In the genomic region with DNA sequence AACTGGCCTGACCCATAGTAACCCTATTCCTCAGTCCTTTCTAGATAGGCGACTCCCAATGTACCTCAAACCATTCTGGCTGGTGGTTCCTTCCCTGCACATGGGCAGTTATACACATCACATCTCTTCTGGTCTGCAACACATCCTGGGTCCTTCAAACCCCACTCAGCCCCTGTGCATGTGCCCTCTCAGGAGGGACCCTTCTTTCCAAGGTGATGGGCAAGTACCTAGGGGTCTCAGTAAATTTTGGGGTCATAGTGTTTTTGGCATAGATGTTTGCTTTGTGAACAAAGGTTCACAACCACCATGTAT, we compare ENCODE assay signal across 9 mouse cellular contexts. TPM values are rescaled to one million over a fixed set of nuclear protein-coding genes. Genes with fewer than 3 reads are reported as not detected.
A peak's percentile ranks its signal among the peaks of the same experiment; 100 is the strongest.
DNase-seq lines count a peak whose midpoint lies in the region; ATAC-seq and TF ChIP-seq lines count a peak whose summit lies in the region.
"Had no signal": no experiment of that assay in that cellular context is flagged by ENCODE, and none has a peak within 500 bp of the region (broad histone marks: within the 10 kb centered on the region; RNA-seq: fewer than 3 reads in every experiment).

No protein-coding gene starts in this region.

- H3K9ac ChIP-seq in intestine, embryonic 16.5 days (ENCODE audit: low read depth, low read length) = no peak overlapping the region
- H3K9ac ChIP-seq in intestine, postnatal 0 days (ENCODE audit: low read depth, low read length) = no peak overlapping the region
- H3K9ac ChIP-seq in midbrain, embryonic 12.5 days (replicated peaks) = no peak overlapping the region
- no peak overlapping the region for H3K9ac ChIP-seq in hindbrain, postnatal 0 days (replicated peaks; ENCODE audit: low read length)
- no peak overlapping the region for H3K9ac ChIP-seq in neural tube, embryonic 13.5 days

- no peaks in the 10 kb centered on the region for H3K9me3 ChIP-seq in intestine, embryonic 16.5 days (ENCODE audit: control insufficient read depth, low read length)
- H3K9me3 ChIP-seq in intestine, postnatal 0 days (ENCODE audit: control insufficient read depth) = no peaks in the 10 kb centered on the region
- no peaks in the 10 kb centered on the region for H3K9me3 ChIP-seq in midbrain, embryonic 12.5 days
- H3K9me3 ChIP-seq in midbrain, embryonic 10.5 days (replicated peaks) = no peaks in the 10 kb centered on the region
- no peaks in the 10 kb centered on the region for H3K9me3 ChIP-seq in hindbrain, postnatal 0 days (ENCODE audit: low read length)
- no peaks in the 10 kb centered on the region for H3K9me3 ChIP-seq in neural tube, embryonic 13.5 days

- no peak overlapping the region for H3K4me3 ChIP-seq in intestine, embryonic 16.5 days (ENCODE audit: low read length)
- H3K4me3 ChIP-seq in intestine, postnatal 0 days (ENCODE audit: low read depth, low read length) = no peak overlapping the region
- no peak overlapping the region for H3K4me3 ChIP-seq in midbrain, embryonic 12.5 days
- H3K4me3 ChIP-seq in midbrain, embryonic 10.5 days = no peak overlapping the region
- H3K4me3 ChIP-seq in hindbrain, postnatal 0 days (ENCODE audit: low read length) = no peak overlapping the region
- no peak overlapping the region for H3K4me3 ChIP-seq in neural tube, embryonic 13.5 days
- H3K4me3 ChIP-seq: erythroblast, embryonic 14.5 days had no signal

- 0% methylated on average over 1 of the region's 1 CpGs for WGBS in intestine, embryonic 16.5 days
- 0% methylated on average over 1 of the region's 1 CpGs for WGBS in intestine, postnatal 0 days
- WGBS in midbrain, embryonic 12.5 days = 7% methylated on average over 1 of the region's 1 CpGs
- WGBS in midbrain, embryonic 10.5 days = 4% methylated on average over 1 of the region's 1 CpGs
- WGBS in hindbrain, postnatal 0 days = 4% methylated on average over 1 of the region's 1 CpGs
- WGBS in neural tube, embryonic 13.5 days = 4% methylated on average over 1 of the region's 1 CpGs

- DNase-seq in midbrain, embryonic 10.5 days (ENCODE audit: low spot score) = no peak
- no peak for DNase-seq in hindbrain, postnatal 0 days (ENCODE audit: low spot score)
- no peak for DNase-seq in gastrocnemius, postnatal 10 days
- DNase-seq in adrenal gland, adult 18-20 months (ENCODE audit: low spot score in 2 of 2) = no peak

- peak; percentile 44; the same call in 1 of the 2 replicates for ATAC-seq in intestine, embryonic 16.5 days
- ATAC-seq in intestine, postnatal 0 days = no peak
- ATAC-seq in midbrain, embryonic 12.5 days (ENCODE audit: low FRiP score, low read depth) = peak; percentile 55
- peak; percentile 61 for ATAC-seq in hindbrain, postnatal 0 days
- ATAC-seq in neural tube, embryonic 13.5 days (ENCODE audit: low read depth) = peak; percentile 52; the same call in 1 of the 2 replicates

- no peak overlapping the region for H3K4me2 ChIP-seq in intestine, embryonic 16.5 days (ENCODE audit: low read depth, low read length)
- no peak overlapping the region for H3K4me2 ChIP-seq in intestine, postnatal 0 days (replicated peaks; ENCODE audit: low read depth)
- H3K4me2 ChIP-seq in midbrain, embryonic 12.5 days (replicated peaks) = no peak overlapping the region
- no peak overlapping the region for H3K4me2 ChIP-seq in hindbrain, postnatal 0 days (ENCODE audit: low read depth, low read length)
- no peak overlapping the region for H3K4me2 ChIP-seq in neural tube, embryonic 13.5 days

- H3K36me3 ChIP-seq in intestine, embryonic 16.5 days (ENCODE audit: control insufficient read depth, insufficient read depth, low read length) = no peaks in the 10 kb centered on the region
- no peaks in the 10 kb centered on the region for H3K36me3 ChIP-seq in intestine, postnatal 0 days (ENCODE audit: control insufficient read depth, insufficient read depth)
- H3K36me3 ChIP-seq in midbrain, embryonic 12.5 days = no peaks in the 10 kb centered on the region
- H3K36me3 ChIP-seq in midbrain, embryonic 10.5 days = no peaks in the 10 kb centered on the region
- H3K36me3 ChIP-seq in hindbrain, postnatal 0 days (ENCODE audit: insufficient read depth, low read length) = no peaks in the 10 kb centered on the region
- H3K36me3 ChIP-seq in neural tube, embryonic 13.5 days = no peaks in the 10 kb centered on the region

- H3K4me1 ChIP-seq in intestine, embryonic 16.5 days (ENCODE audit: control insufficient read depth, insufficient read depth, low read length) = no peaks in the 10 kb centered on the region
- no peaks in the 10 kb centered on the region for H3K4me1 ChIP-seq in intestine, postnatal 0 days (replicated peaks; ENCODE audit: control insufficient read depth, insufficient read depth, low read length)
- no peaks in the 10 kb centered on the region for H3K4me1 ChIP-seq in midbrain, embryonic 12.5 days
- 0 out of 2 replicates have a peak, but pooled peaks cover 6% of the 10 kb centered on the region for H3K4me1 ChIP-seq in midbrain, embryonic 10.5 days
- no peaks in the 10 kb centered on the region for H3K4me1 ChIP-seq in hindbrain, postnatal 0 days (ENCODE audit: insufficient read depth, low read length)
- H3K4me1 ChIP-seq in neural tube, embryonic 13.5 days (replicated peaks) = no peaks in the 10 kb centered on the region

- H3K27ac ChIP-seq in intestine, embryonic 16.5 days (ENCODE audit: low read length) = no peak overlapping the region
- no peak overlapping the region for H3K27ac ChIP-seq in intestine, postnatal 0 days (ENCODE audit: low read depth, low read length)
- H3K27ac ChIP-seq in midbrain, embryonic 12.5 days (replicated peaks) = no peak overlapping the region
- H3K27ac ChIP-seq in midbrain, embryonic 10.5 days (replicated peaks) = no peak overlapping the region
- H3K27ac ChIP-seq in hindbrain, postnatal 0 days = no peak overlapping the region
- H3K27ac ChIP-seq in neural tube, embryonic 13.5 days (replicated peaks) = no peak overlapping the region

- H3K27me3 ChIP-seq in intestine, embryonic 16.5 days (replicated peaks; ENCODE audit: control insufficient read depth, insufficient read depth, low read length) = no peaks in the 10 kb centered on the region; the same call in 1 of the 2 replicates
- H3K27me3 ChIP-seq in intestine, postnatal 0 days (replicated peaks; ENCODE audit: control insufficient read depth, insufficient read depth, low read length) = no peaks in the 10 kb centered on the region
- H3K27me3 ChIP-seq in midbrain, embryonic 12.5 days = no peaks in the 10 kb centered on the region; the same call in none of the 2 replicates
- no peaks in the 10 kb centered on the region for H3K27me3 ChIP-seq in midbrain, embryonic 10.5 days (ENCODE audit: low read depth, poor library complexity, severe bottlenecking)
- no peaks in the 10 kb centered on the region for H3K27me3 ChIP-seq in hindbrain, postnatal 0 days (ENCODE audit: insufficient read depth, low read length)
- H3K27me3 ChIP-seq in neural tube, embryonic 13.5 days = no peaks in the 10 kb centered on the region

- TF ChIP-seq CTCF in intestine, postnatal 0 days (IDR thresholded peaks at IDR 0.05; ENCODE audit: low read depth) = no peak
- no peak for TF ChIP-seq CTCF in hindbrain, postnatal 0 days (IDR thresholded peaks at IDR 0.05; ENCODE audit: low read depth)

RNA-seq across cellular contexts. Expression of gene Chrna4, which starts 29.0 kb away (rescaled TPM):
- polyA plus RNA-seq in intestine, embryonic 16.5 days (2015; fragmentation: Nextera tagmentation; extraction: Ambion mirVana) = 0.51 and 0.70 TPM in 2 replicates
- 0.30 and 0.33 TPM in 2 replicates for polyA plus RNA-seq in intestine, postnatal 0 days (2015; fragmentation: Nextera tagmentation; extraction: Ambion mirVana)
- polyA plus RNA-seq in midbrain, embryonic 12.5 days (2016; fragmentation: Nextera tagmentation; extraction: Ambion mirVana) = 43.2 and 44.3 TPM in 2 replicates
- 17.9 and 23.8 TPM in 2 replicates for polyA plus RNA-seq in midbrain, embryonic 10.5 days (2016; fragmentation: Nextera tagmentation; extraction: Ambion mirVana)
- total RNA-seq in hindbrain, postnatal 0 days (2014; rRNA removed) = 50.5 and 52.7 TPM in 2 replicates
- polyA plus RNA-seq in hindbrain, postnatal 0 days (2015; fragmentation: Nextera tagmentation; extraction: Ambion mirVana) = 35.2 and 41.4 TPM in 2 replicates
- 42.9 and 43.0 TPM in 2 replicates for polyA plus RNA-seq in neural tube, embryonic 13.5 days (2015; fragmentation: Nextera tagmentation; extraction: Ambion mirVana)
- total RNA-seq in gastrocnemius, postnatal 10 days (2021) = 1 to 10 TPM; 2.6 to 2.8 TPM
- total RNA-seq in adrenal gland, adult 18-20 months (2021) = 10 to 100 TPM in 1 of 2 experiments, 1 to 10 TPM in 1; 4.3 to 26.9 TPM
- polyA plus RNA-seq: erythroblast, embryonic 14.5 days had no signal

Comparison
In these comparisons a context has a peak if more than half of its experiments do, and no peak if none do; other contexts are left out.
1. RNA of gene Chrna4, which starts 29.0 kb away (polyA plus RNA-seq): 43.2 to 44.3 TPM in midbrain, embryonic 12.5 days, 42.9 to 43.0 TPM in neural tube, embryonic 13.5 days, 35.2 to 41.4 TPM in hindbrain, postnatal 0 days and 17.9 to 23.8 TPM in midbrain, embryonic 10.5 days; 0.51 to 0.70 TPM in intestine, embryonic 16.5 days and 0.30 to 0.33 TPM in intestine, postnatal 0 days; every median in the first group is over 10 times any median in the second.